Mouse (Mus musculus): ENCODE measurements around the gene Plekhj1.
"Not testable (repeated sequence)": the region's sequence is repeated elsewhere in the genome, so short reads cannot be mapped to it uniquely, and the experiment has no call there.

Plekhj1 gene

GRCm38 (mm10) chr10:80798150-80799006, at the start of gene Plekhj1, which contains the start of gene Sf3a2:
Plekhj1 (minus strand) TSS chr10:80798626.
Sf3a2 (plus strand) TSS chr10:80798198.
- DNase-seq (ENCODE audit: extremely low spot score, low spot score): peak; percentile 96

DNA sequence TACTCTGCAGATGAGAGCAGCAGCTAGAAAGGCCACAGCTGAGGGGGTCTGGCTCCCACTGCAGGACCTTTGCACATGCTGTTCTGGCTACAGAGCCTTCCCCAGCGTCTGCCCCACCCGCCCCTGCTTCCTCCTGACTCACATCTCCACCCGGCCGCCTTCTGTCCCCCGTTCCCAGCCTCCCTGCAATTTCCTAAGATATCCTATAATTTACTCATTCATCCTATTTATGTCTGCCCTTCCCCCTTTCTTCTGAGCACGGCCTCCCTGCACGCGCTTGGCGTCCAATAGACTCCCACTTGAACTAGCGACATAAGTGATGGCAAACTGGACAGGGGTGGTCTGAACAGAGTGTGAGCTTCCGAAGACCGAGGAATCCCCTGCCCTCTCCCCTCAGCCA, 47.3 kb upstream of the Plekhj1 start:
- DNase-seq (ENCODE audit: extremely low spot score, low spot score): no peak

GRCm38 (mm10) chr10:80845055-80845693, 46.7 kb upstream of the Plekhj1 start:
- DNase-seq (ENCODE audit: extremely low spot score, low spot score): no peak

DNA sequence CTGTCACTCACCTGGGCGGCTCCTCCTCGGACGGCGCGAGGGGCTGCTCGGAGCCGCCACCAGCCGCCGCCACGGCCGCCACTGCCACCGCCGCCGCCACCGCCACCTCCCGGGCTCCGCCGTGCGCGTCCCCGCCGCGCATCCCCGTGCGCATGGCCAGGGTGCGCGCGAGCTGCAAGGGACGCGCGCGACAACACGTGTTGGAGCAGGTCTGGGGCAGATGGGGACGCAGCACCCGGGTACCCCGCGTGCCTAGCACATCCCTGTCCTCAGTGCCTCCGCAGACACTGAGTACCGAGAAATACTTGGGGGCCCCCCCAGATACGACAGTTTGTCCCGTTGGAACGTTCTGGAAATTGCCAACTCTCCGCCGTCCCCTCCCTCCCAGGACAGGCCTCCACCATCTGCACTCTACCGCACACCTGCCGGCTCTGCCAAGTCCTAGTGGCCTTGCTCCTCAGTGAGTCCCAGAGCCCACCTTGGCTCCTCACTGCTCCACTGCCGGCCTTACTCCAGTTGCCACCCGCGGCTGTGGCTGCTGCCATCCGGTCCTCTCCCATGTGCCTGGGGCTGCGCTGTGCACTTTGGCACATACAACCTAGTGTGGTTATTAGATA, 45.6 kb upstream of the Plekhj1 start, which contains the start of gene Lingo3:
Gene Lingo3 (minus strand): TSS at position 109 of the 617 bp plus-strand sequence.
- no peak for DNase-seq (ENCODE audit: extremely low spot score, low spot score)

GRCm38 (mm10) chr10:80843087-80843930, 44.9 kb upstream of the Plekhj1 start:
- DNase-seq (ENCODE audit: extremely low spot score, low spot score): no peak

GRCm38 (mm10) chr10:80842334-80842733, 43.9 kb upstream of the Plekhj1 start:
- no peak for DNase-seq (ENCODE audit: extremely low spot score, low spot score)

DNA sequence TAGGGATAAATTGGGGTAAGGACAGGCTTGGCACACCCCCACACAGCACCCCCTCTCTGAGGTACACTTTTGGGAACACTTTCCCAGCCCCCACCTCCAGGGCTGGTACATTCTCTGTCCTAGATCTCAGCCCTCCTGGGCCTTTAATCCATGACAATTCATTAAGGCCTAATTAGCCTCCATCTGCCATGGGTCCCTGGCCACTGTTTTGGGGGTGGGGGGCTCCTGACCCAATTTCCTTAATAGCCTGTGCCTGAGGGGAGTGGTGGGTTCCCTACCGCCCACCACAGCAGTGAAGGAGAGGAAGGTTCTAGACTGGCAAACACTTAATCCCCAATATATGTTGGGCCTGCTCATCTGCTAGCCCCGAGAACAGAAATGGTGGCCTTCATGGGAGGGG, 43.3 kb upstream of the Plekhj1 start:
- DNase-seq (ENCODE audit: extremely low spot score, low spot score): no peak

- no peak for DNase-seq (ENCODE audit: extremely low spot score, low spot score)
Measured at GRCm38 (mm10) chr10:80839848-80840247, 41.4 kb upstream of the Plekhj1 start.

- no peak for DNase-seq (ENCODE audit: extremely low spot score, low spot score)
Measured at GRCm38 (mm10) chr10:80838346-80838912, 40.0 kb upstream of the Plekhj1 start.

DNA sequence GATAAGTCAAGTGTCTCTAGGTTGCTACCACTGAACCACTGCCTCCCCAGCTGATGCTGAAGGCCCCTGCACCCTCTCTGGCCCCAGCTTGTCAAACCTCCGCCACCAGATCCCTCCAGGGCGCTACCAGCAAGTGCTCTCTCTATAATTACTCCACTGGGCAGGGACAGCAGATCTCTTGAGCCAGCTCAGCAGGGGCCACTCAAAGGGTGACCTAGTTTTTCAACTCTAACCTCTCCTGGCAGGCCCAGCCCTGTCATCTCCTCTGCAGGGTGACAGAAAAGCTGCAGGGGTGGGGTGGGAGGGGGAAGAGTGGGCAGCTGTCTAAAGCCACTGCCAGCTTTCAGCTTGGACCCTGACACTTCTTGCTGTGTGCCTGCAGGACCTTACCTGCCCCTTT, 39.4 kb upstream of the Plekhj1 start:
- DNase-seq (ENCODE audit: extremely low spot score, low spot score): no peak

- DNase-seq (ENCODE audit: extremely low spot score, low spot score): no peak
Measured at GRCm38 (mm10) chr10:80836949-80837379, 38.5 kb upstream of the Plekhj1 start.

DNA sequence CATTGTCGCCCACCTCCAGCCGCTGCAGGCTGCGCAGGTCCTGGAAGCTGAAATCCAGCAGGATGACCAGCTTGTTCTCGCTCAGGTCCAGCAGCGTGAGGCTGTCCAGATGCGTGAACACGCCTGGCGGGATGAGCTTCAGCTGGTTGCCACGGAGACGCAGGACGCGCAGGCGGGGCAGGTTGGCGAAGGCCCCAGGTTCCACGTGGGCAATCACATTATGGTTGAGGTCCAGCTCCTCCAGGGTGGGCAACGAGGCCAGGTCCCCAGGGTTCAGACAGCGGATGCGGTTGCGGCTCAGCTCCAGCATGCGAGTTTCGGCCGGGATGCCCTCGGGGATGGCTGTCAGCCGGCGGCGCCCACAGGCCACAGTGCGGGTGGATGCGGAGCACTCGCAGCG, 37.2 kb upstream of the Plekhj1 start:
- no peak for DNase-seq (ENCODE audit: extremely low spot score, low spot score)

GRCm38 (mm10) chr10:80832818-80833217, 34.4 kb upstream of the Plekhj1 start:
- no peak for DNase-seq (ENCODE audit: extremely low spot score, low spot score)

GRCm38 (mm10) chr10:80831136-80831535, 32.7 kb upstream of the Plekhj1 start:
- DNase-seq (ENCODE audit: extremely low spot score, low spot score): peak; percentile 67

- DNase-seq (ENCODE audit: extremely low spot score, low spot score): no peak
Measured at GRCm38 (mm10) chr10:80829359-80830278, 31.2 kb upstream of the Plekhj1 start.

DNA sequence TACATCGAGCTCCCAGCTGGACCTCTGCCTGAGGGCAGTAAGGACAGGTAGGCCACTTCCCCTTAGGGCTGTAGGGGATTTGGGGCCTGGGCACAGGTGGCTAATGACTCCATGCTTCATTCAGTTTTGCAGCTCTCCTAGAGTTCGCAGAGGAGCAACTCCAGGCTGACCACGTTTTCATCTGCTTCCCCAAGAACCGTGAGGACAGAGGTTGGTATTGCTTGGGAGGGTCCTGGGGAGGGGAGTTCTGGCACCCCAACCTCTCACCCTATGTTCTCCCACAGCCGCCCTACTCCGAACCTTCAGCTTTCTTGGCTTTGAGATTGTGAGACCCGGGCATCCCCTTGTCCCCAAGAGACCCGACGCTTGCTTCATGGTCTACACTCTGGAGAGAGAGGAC, 30.2 kb upstream of the Plekhj1 start:
- DNase-seq (ENCODE audit: extremely low spot score, low spot score): not testable (repeated sequence)

GRCm38 (mm10) chr10:80827870-80828420, 29.5 kb upstream of the Plekhj1 start:
- DNase-seq (ENCODE audit: extremely low spot score, low spot score): no peak

DNA sequence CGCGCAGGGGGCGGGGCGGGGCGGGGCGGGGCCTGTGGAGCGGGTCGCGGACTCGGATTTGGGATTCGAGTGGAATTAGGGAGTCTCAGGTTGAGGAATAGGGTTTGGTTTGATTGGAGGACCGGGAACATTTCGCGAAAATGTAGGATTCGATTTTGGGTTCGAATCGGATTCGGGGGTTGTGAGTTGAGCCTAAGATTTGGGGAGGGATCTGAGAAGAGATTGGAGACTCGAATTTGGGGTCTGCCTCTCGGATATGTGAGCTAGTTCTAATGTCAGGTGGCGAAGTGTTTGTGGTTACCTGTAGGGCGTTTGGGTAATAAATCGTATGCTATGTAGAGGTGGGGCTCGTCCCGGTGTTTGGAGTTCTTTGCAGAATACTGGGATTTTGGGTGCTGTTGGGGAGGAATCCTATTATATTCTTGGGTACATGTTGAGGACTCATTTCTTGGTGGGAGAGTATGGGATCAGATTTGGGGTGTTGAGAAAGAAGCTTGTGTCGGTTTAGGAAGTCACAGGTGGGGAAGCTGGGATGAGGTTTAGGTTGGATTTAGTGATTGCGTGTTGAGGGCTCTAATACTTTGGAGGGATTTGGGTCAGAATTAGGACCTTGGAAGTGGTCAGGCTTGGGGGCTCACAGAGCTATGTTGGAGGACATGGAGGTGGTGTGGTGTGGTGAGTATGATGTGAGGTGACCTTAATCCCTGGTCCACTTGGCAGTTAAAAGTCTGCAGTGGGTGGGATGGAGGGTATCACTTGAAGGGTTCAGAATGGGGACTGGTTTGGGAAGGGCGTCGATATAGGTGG, 28.8 kb upstream of the Plekhj1 start:
- no peak for DNase-seq (ENCODE audit: extremely low spot score, low spot score)

Data from neural tube, embryonic 10.5 days (tissue).